Mouse (Mus musculus) CH12.LX (cell line): Measurements from ENCODE around the gene March10.

Experiments used
- CTCF ChIP-seq, 2 experiments: IDR thresholded peaks in 1 of 2; conservative IDR thresholded peaks in 1 of 2; 2 replicates each; pipeline ENCODE4 v1.5.1; 2011 to 2012; ENCODE audit warnings: low read depth in 2 of 2, low read length in 2 of 2, improper control_type of control experiment in 1 of 2, inconsistent platforms in 1 of 2, mild to moderate bottlenecking in 1 of 2, moderate library complexity in 1 of 2
- ETS1 ChIP-seq: conservative IDR thresholded peaks from 2 replicates; pipeline ENCODE4 v1.6.1; 2012; ENCODE audit warnings: low read depth, mild to moderate bottlenecking, inconsistent platforms, low read length, improper control_type of control experiment, moderate library complexity
- GABPA ChIP-seq: IDR thresholded peaks from 2 replicates; pipeline ENCODE4 v1.6.1; 2012; ENCODE audit warnings: low read depth, low read length, improper control_type of control experiment, inconsistent platforms; ENCODE audit not compliant: insufficient replicate concordance
- JUN ChIP-seq: IDR thresholded peaks from 2 replicates; pipeline ENCODE4 v1.6.1; 2011; ENCODE audit warnings: low read depth, mild to moderate bottlenecking, low read length, improper control_type of control experiment, moderate library complexity; ENCODE audit not compliant: insufficient read depth
- MAFK ChIP-seq: IDR thresholded peaks from 2 replicates; pipeline ENCODE4 v1.6.1; 2011; ENCODE audit warnings: low read length, improper control_type of control experiment; ENCODE audit not compliant: insufficient replicate concordance
- MAX ChIP-seq: IDR thresholded peaks from 2 replicates; pipeline ENCODE4 v1.6.1; 2011; ENCODE audit warnings: low read length, improper control_type of control experiment
- NELFE ChIP-seq: IDR thresholded peaks from 2 replicates; pipeline ENCODE4 v1.6.1; 2011; ENCODE audit warnings: low read depth, low read length, improper control_type of control experiment
- POLR2A ChIP-seq: IDR thresholded peaks from 2 replicates; pipeline ENCODE4 v1.6.1; 2011; ENCODE audit warnings: low read depth, mild to moderate bottlenecking, improper control_type of control experiment, low read length
- RCOR1 ChIP-seq: conservative IDR thresholded peaks from 2 replicates; pipeline ENCODE4 v1.6.1; 2012; ENCODE audit warnings: low read depth, mild to moderate bottlenecking, inconsistent platforms, low read length, improper control_type of control experiment
- ZC3H11A ChIP-seq: IDR thresholded peaks from 2 replicates; pipeline ENCODE4 v1.6.1; 2012; ENCODE audit warnings: low read depth, mild to moderate bottlenecking, inconsistent platforms, low read length, improper control_type of control experiment
- ZNF384 ChIP-seq: IDR thresholded peaks from 2 replicates; pipeline ENCODE4 v1.6.1; 2012; ENCODE audit warnings: low read depth, low read length, improper control_type of control experiment, inconsistent platforms

GRCm38 (mm10) chr11:105345284-105345683 is 111.3 kb downstream of the March10 start:
- TF ChIP-seq POLR2A (no peak), CTCF (conservative IDR thresholded peaks at IDR 0.05 in 1 of 2, IDR thresholded peaks at IDR 0.05 in 1 of 2; ENCODE audit: low read depth in 2 of 2, low read length in 2 of 2) (peak; percentile 80 to 86), ZC3H11A (no peak), MAFK (no peak), NELFE (no peak), ETS1 (no peak), JUN (no peak), GABPA (no peak), RCOR1 (no peak), MAX (no peak), ZNF384 (no peak)
